Mouse (Mus musculus) left cerebral cortex, postnatal 14 days (tissue): ENCODE results near the gene Olfr733. TPM values are rescaled to one million over a fixed set of nuclear protein-coding genes. Genes with fewer than 3 reads are reported as not detected.

Source experiments
- DNase-seq, 2 experiments: peaks; one replicate each; pipeline ENCODE4 v3.0.0; 2021 to 2022; ENCODE audit warnings: low spot score in 2 of 2, mixed read lengths in 1 of 2
- intact Hi-C: fragments of 180-260 bp; cut with DNase I; formaldehyde crosslinking; loops from one replicate; pipeline ENCODE4 v1.15.1; 2025
- long read RNA-seq, 2 experiments: library from polyadenylated mRNA; stranded (forward); transcript quantifications; one replicate each; pipeline ENCODE4 v2.0.0; 2021
- total RNA-seq, 2 experiments: library from RNA; stranded (reverse); gene quantifications; 2 replicates each; pipeline ENCODE4 v1.2.3; 2021

Gene Olfr733
- total RNA-seq, result not detected
- long read RNA-seq, experiment 1, result 0 reads
- long read RNA-seq, experiment 2, result 0 reads

DNA sequence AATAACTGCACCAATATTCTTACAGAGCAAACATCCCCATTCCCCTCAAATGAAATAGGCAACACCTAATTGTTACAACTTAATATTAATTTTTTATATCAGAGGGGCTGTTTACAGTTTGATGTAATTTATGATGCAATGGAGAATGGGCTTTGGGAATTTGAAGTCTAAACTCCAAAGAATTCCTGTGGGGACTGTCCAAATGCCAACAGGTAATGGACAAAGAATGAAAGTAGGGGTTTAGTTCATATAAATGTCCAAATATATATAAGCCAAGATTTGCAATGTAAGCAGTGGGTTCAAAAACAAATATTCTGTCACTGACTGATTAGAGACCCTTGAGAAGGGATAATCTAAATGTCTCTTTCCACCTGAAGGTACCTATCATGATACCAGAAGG is at the start of gene Olfr733:
Gene Olfr733, minus strand, starts transcription at position 101 of the 400 bp plus-strand sequence.
- DNase-seq, result no peak
- intact Hi-C loops, result no loop called here

DNA sequence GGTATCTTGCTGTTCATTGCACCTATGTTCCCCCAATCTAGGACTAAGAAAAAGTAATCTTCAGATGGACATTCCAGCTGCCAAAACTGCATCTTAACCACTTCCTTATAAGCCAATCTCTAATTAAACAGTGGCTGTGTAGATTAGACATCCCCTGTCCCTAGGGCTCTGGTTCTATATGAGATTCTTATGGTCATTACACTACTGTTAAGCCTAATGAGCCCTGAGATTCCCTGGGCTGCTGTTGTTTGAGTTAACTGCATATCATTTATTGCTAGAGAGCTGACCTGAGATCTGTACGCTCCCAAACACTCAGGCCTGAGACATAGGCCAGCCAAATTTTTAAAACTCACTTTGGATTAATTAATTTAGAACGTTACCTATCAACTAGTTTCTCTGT is 47.5 kb upstream of the Olfr733 start, which contains the start of gene Olfr735:
Gene Olfr735, minus strand, starts transcription at position 77 of the 400 bp plus-strand sequence.
- DNase-seq, result no peak
- intact Hi-C loops, result no loop called here

GRCm38 (mm10) chr14:50326661-50327060 is 25.3 kb upstream of the Olfr733 start, which contains the start of gene Olfr734:
Gene Olfr734, minus strand, starts transcription at chr14:50326761.
- intact Hi-C loops, result no loop called here
- no peak for DNase-seq

DNA sequence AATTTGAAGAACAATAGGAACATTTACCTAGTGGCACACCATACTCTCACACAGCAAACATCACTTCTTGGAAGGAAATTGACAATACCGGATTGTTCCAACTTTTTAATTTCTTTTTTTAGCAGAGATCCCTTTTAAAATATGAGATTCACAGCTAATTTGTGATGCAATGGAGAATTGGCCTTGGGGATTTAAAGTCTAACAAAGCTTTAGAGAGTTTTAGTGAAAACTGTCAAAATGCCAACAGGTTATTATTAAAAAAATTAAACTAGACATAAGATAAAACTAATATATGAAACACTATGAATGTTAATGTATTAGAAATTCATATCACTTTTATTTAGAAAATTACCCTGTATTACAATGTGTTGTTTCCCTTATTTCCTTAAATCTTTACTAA is 17.2 kb downstream of the Olfr733 start, which contains the start of gene Olfr732:
Gene Olfr732, minus strand, starts transcription at position 101 of the 400 bp plus-strand sequence.
- intact Hi-C loops, result no loop called here
- DNase-seq, result no peak

Other genes with a start within 250 kb of the Olfr733 start
- not detected for gene Olfr726, start 210.6 kb downstream of the Olfr733 start, total RNA-seq
- gene Olfr727, start 178.3 kb downstream of the Olfr733 start, total RNA-seq, result not detected
- not detected for gene Olfr728, start 158.8 kb downstream of the Olfr733 start, total RNA-seq
- not detected for gene Olfr729, start 148.6 kb downstream of the Olfr733 start, total RNA-seq
- gene Olfr730, start 113.3 kb downstream of the Olfr733 start, total RNA-seq, result not detected
- not detected for gene Olfr731, start 59.7 kb downstream of the Olfr733 start, total RNA-seq
- gene Olfr732, start 17.3 kb downstream of the Olfr733 start, total RNA-seq, result not detected
- not detected for gene Olfr734, start 25.2 kb upstream of the Olfr733 start, total RNA-seq
- gene Olfr735, start 47.4 kb upstream of the Olfr733 start, total RNA-seq, result not detected
- not detected for gene Tlr11, start 56.4 kb upstream of the Olfr733 start, total RNA-seq
- gene Olfr736, start 79.6 kb upstream of the Olfr733 start, total RNA-seq, result not detected
- not detected for gene Olfr738, start 106.0 kb upstream of the Olfr733 start, total RNA-seq
- not detected for gene Olfr739, start 117.1 kb upstream of the Olfr733 start, total RNA-seq
- not detected for gene Olfr740, start 144.0 kb upstream of the Olfr733 start, total RNA-seq
- not detected for gene Olfr741, start 171.2 kb upstream of the Olfr733 start, total RNA-seq
- gene Olfr742, start 202.1 kb upstream of the Olfr733 start, total RNA-seq, result not detected
- not detected for gene Olfr743, start 220.3 kb upstream of the Olfr733 start, total RNA-seq